Mouse (Mus musculus): ENCODE measurements around the gene B2m.
A peak's percentile ranks its signal among the peaks of the same experiment; 100 is the strongest.

The B2m gene

GRCm38 (mm10) chr2:122151221-122151620 is 3.7 kb downstream of the B2m start:
- DNase-seq: no peak

GRCm38 (mm10) chr2:122152850-122153249 is 5.4 kb downstream of the B2m start:
- no peak for DNase-seq

- DNase-seq: no peak
Observed at GRCm38 (mm10) chr2:122153681-122154365, 6.3 kb downstream of the B2m start.

GRCm38 (mm10) chr2:122154479-122154878 is 7.0 kb downstream of the B2m start:
- DNase-seq: no peak

GRCm38 (mm10) chr2:122155292-122155691 is 7.8 kb downstream of the B2m start:
- DNase-seq: no peak

- DNase-seq: peak; percentile 57
Observed at GRCm38 (mm10) chr2:122156051-122156700, 8.7 kb downstream of the B2m start.

GRCm38 (mm10) chr2:122157561-122157960 is 10.1 kb downstream of the B2m start:
- no peak for DNase-seq

- peak; percentile 35 for DNase-seq
Observed at GRCm38 (mm10) chr2:122158362-122158802, 10.9 kb downstream of the B2m start.

GRCm38 (mm10) chr2:122159667-122160066 is 12.2 kb downstream of the B2m start:
- no peak for DNase-seq

- peak; percentile 94 for DNase-seq
Observed at GRCm38 (mm10) chr2:122160680-122161079, 13.2 kb downstream of the B2m start, which contains the start of gene Trim69. Gene Trim69 (plus strand): TSS chr2:122160700.

- no peak for DNase-seq
Observed at GRCm38 (mm10) chr2:122161542-122161941, 14.1 kb downstream of the B2m start.

- DNase-seq: no peak
Observed at GRCm38 (mm10) chr2:122162529-122162928, 15.0 kb downstream of the B2m start.

- DNase-seq: no peak
Observed at GRCm38 (mm10) chr2:122163430-122164195, 16.1 kb downstream of the B2m start.

GRCm38 (mm10) chr2:122164293-122164692 is 16.8 kb downstream of the B2m start:
- DNase-seq: peak; percentile 34

GRCm38 (mm10) chr2:122171292-122171691 is 23.8 kb downstream of the B2m start:
- no peak for DNase-seq

GRCm38 (mm10) chr2:122172188-122172587 is 24.7 kb downstream of the B2m start:
- no peak for DNase-seq

GRCm38 (mm10) chr2:122180051-122180822 is 32.8 kb downstream of the B2m start:
- DNase-seq: no peak

- DNase-seq: no peak
Observed at GRCm38 (mm10) chr2:122185086-122185485, 37.6 kb downstream of the B2m start.

- no peak for DNase-seq
Observed at GRCm38 (mm10) chr2:122186106-122186505, 38.6 kb downstream of the B2m start, which contains the start of the genes Patl2 and Terb2. Gene Patl2 (minus strand): TSS chr2:122186189. Gene Terb2 (plus strand): TSS chr2:122186272.

- no peak for DNase-seq
Observed at GRCm38 (mm10) chr2:122186751-122187150, 39.3 kb downstream of the B2m start.

- DNase-seq: no peak
Observed at GRCm38 (mm10) chr2:122191849-122192248, 44.4 kb downstream of the B2m start.

GRCm38 (mm10) chr2:122194509-122194929 is 47.0 kb downstream of the B2m start:
- peak; percentile 39 for DNase-seq

GRCm38 (mm10) chr2:122201501-122201900 is 54.0 kb downstream of the B2m start:
- DNase-seq: no peak
